Mouse (Mus musculus) layer of hippocampus, postnatal 25 days (tissue): ENCODE results near the gene Ssh2. TPM values are rescaled to one million over a fixed set of nuclear protein-coding genes. Genes with fewer than 3 reads are reported as not detected.
"Not testable (repeated sequence)": the region's sequence is repeated elsewhere in the genome, so short reads cannot be mapped to it uniquely, and the experiment has no call there.

ENCODE experiments used
- DNase-seq, 2 experiments: peaks; one replicate each; pipeline ENCODE4 v3.0.0; 2022; ENCODE audit warnings: mixed read lengths in 2 of 2, low spot score in 1 of 2; ENCODE audit errors: extremely low spot score in 1 of 2
- total RNA-seq, 2 experiments: library from RNA; stranded (reverse); gene quantifications; 2 replicates each; pipeline ENCODE4 v1.2.3; 2021

Ssh2 gene
- total RNA-seq, 2 experiments from 2014 or later: 31.9 to 37.5 TPM

- DNase-seq: not testable (repeated sequence)
Measured at GRCm38 (mm10) chr11:77388197-77388596, 172.1 kb downstream of the Ssh2 start.

- no peak for DNase-seq
Measured at GRCm38 (mm10) chr11:77395539-77395938, 179.5 kb downstream of the Ssh2 start.

DNA sequence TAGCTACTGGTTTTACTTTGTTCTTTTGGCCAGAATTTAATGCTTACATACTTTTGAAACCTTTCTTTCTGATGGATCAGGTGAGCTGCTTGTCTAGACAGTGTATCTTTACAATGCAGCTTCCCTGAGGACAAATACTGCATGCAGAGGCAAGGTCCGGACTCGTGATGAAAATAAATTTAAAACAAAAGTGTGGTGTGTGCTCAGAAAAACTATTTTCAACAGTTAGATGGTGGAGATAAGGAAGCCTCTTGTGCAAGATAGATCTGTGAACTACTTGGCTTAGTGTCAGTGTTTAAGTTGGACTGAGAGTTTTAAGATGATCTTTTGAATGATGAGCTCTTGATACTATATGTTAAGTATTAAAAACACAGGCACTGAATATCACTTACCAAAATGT lies 186.4 kb downstream of the Ssh2 start:
- DNase-seq: no peak

- no peak for DNase-seq
Measured at GRCm38 (mm10) chr11:77406329-77406728, 190.2 kb downstream of the Ssh2 start.

DNA sequence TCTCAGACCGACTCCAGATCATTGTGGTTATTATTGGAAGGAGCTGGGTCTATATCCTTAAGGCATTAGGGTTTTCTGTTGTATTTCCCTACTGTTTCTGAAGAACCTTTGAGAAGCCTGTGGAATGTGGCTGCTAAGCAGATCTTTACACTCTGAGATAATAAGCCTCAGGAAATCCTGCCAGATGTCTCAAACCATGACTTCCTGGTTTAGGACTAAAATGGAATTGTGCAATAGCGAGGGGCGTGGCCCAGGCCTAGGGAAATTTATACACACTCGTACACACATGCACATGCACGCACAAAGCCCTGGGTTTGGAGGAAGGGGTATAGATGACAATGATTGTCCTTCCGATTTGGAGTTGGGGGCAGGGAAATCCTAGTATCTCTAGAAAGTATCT lies 193.8 kb downstream of the Ssh2 start:
- no peak for DNase-seq

GRCm38 (mm10) chr11:77411284-77411683 lies 195.2 kb downstream of the Ssh2 start:
- no peak for DNase-seq

GRCm38 (mm10) chr11:77414141-77414839 lies 198.2 kb downstream of the Ssh2 start:
- DNase-seq: no peak

DNA sequence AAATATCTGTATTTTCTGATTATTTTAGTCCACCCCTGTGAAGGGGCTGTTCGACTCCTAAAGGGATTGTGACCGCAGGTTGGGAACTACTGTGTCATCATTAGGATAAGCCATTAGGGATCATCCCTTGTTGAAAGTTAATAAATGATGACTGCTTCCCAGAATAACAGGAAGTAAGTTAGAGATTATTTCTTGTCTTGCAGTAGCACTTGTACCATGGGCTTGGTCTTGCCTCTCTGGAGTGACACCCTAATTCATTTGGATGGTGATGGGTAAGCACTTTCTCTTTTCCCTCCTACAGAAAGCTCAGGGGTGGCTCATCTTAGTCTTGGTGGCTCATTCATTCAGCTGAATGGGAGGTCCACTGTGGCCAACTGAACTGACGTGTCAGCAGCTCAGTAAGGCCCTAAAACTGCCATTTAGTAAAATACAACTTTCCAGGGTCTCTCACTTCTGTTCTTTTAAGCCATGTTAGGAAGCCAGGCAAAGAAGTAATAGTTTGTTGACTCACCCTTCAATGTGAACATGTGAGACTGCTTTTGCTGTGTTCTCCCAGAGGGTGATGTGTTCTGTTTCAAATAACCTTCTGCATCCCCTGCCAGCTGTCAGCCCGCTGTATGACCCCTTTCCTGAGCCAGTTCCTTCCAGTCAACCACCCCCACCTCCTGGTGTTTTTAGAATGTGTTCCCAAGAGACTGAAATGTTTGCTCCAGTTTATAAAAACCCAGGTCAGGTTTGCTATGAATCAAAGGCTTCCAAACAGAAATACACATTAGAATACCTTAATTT lies 200.3 kb downstream of the Ssh2 start:
- DNase-seq: no peak

DNA sequence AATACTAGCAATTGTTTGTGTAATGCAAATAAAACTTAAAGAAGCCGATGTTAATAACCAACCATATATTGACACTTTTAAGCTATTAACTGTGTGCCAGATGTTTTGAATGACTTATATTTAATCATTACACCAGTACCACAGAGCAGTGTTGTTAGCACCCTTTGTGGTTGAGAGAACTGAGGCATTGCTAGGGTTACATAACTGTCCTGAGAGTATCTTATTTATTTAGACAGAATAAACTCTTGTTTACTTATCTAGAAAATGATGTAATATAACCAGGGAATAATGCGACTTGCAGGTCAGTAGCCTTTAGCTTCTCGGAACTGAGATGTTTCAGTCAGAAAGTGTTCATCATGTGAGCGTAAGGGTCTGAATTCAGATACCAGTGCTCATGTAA lies 201.9 kb downstream of the Ssh2 start:
- no peak for DNase-seq

DNA sequence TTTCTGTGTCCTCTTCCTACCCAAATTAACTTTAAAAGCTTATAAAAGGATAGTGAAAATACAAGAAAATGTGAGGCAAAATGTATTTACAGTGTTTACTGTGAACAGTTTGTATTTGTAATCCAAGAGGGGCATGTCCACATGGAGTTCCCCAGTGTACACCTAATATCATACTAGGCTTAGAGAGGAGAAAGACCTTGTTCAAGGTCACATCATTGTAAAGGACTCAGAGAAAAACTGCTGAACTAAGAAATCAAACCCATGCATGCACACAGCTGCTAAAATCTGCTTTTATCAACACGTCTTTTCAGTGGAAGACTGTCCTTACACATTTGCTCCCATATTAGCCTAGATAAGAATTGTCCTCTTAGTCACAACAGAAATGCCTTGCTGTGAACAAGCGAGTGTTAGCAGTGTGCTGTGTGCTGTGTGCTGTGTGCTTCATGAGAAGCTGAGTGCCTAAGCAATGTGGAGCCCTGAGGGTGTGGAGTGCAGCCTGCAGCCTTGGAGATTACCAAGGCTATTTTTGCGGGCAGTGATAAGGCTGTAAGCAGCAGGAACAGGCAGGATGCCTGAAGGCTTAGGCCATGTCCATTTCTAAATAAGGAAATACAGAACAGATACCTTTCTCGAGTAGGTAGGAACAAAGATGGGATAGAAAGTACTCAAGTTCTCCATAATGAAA lies 207.2 kb downstream of the Ssh2 start:
- no peak for DNase-seq

- no peak for DNase-seq
Measured at GRCm38 (mm10) chr11:77428446-77428845, 212.4 kb downstream of the Ssh2 start.

GRCm38 (mm10) chr11:77437026-77437425 lies 220.9 kb downstream of the Ssh2 start:
- no peak for DNase-seq

- no peak for DNase-seq
Measured at GRCm38 (mm10) chr11:77440081-77440480, 224.0 kb downstream of the Ssh2 start.

GRCm38 (mm10) chr11:77441020-77441419 lies 224.9 kb downstream of the Ssh2 start:
- DNase-seq: no peak

GRCm38 (mm10) chr11:77442186-77443170 lies 226.4 kb downstream of the Ssh2 start:
- DNase-seq: no peak

GRCm38 (mm10) chr11:77444939-77445338 lies 228.9 kb downstream of the Ssh2 start:
- DNase-seq: no peak

- no peak for DNase-seq
Measured at GRCm38 (mm10) chr11:77446628-77447041, 230.5 kb downstream of the Ssh2 start.

DNA sequence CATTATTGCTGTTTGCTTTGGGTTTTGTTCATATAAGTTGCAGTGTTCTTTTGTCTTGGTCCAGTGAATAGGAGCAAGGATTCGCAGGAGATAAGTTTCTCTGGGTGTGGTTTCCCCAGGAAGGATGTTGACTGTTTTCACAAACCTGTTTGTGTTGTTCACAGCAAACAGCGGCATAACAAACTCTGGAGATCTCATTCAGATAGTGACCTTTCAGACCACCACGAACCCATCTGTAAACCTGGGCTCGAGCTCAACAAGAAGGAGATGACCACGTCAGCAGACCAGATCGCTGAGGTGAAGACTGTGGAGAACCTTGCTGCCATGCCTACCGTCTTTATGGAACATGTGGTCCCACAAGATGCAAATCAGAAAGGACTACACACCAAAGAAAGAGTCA lies 233.1 kb downstream of the Ssh2 start:
- no peak for DNase-seq

GRCm38 (mm10) chr11:77451670-77452069 lies 235.6 kb downstream of the Ssh2 start:
- no peak for DNase-seq

DNA sequence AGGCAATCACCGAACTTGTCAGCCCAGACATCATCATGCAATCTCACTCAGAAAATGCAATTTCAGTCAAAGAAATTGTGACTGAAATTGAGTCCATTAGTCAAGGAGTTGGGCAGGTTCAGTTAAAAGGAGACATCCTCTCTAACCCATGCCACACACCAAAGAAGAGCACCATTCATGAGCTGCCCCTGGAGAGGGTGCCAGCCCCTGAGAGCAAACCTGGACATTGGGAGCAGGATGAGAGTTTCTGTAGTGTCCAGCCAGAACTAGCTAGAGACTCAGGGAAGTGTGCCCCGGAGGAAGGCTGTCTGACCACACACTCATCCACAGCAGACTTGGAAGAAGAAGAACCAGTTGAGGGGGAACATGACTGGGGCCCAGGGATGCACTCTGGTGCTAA lies 237.3 kb downstream of the Ssh2 start:
- DNase-seq: no peak
